Mouse (Mus musculus): ENCODE data around the gene Fcrl6. TPM values are rescaled to one million over a fixed set of nuclear protein-coding genes. Genes with fewer than 3 reads are reported as not detected.

Gene Fcrl6
- total RNA-seq, 1 experiment = not detected

DNA sequence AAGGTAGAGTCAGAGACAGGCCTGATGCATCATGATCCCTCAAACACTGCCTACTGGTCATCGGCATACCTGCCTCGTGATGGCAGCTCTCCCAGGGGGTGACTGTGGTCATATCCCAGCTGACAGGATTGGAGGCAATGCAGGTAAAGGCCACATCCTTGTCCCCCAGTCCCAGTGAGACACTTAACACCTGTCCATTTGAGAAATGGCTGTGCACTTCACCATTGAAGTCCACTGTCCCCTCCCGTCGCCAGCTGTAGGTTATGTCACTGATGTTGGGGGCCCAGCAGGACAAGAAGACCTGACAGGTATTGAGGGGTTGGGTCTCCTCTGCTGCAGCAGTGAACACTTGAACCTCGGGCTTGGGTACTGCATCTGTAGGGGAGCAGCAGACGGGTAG is 18.1 kb downstream of the Fcrl6 start:
- TF ChIP-seq CHD2 (IDR thresholded peaks at IDR 0.05; ENCODE audit: low read depth, low read length) (no peak), ZNF384 (IDR thresholded peaks at IDR 0.05; ENCODE audit: low read depth, low read length) (no peak), MAFK (IDR thresholded peaks at IDR 0.05; ENCODE audit: insufficient read depth, low read depth, low read length) (no peak), ZC3H11A (IDR thresholded peaks at IDR 0.05; ENCODE audit: borderline replicate concordance, low read depth, low read length) (no peak), HCFC1 (IDR thresholded peaks at IDR 0.05; ENCODE audit: borderline replicate concordance, insufficient read depth, low read length) (no peak)
- no peak for DNase-seq (ENCODE audit: low read depth, low spot score)
- H3K9ac ChIP-seq (ENCODE audit: insufficient read depth, low read depth, low read length, poor library complexity, severe bottlenecking) = no peak overlapping the region
- H3K27ac ChIP-seq (ENCODE audit: insufficient read depth, low read depth, low read length, poor library complexity, severe bottlenecking) = no peak overlapping the region
- no peaks in the 10 kb centered on the region for H3K9me3 ChIP-seq (ENCODE audit: control insufficient read depth, insufficient read depth, low read depth, low read length)
- H3K4me3 ChIP-seq (ENCODE audit: insufficient read depth in 1 of 2, low read depth in 1 of 2, low read length in 2 of 2, poor library complexity in 1 of 2, severe bottlenecking in 1 of 2) = no peak overlapping the region
- no peaks in the 10 kb centered on the region for H3K36me3 ChIP-seq (ENCODE audit: control insufficient read depth, insufficient read depth, low read length, poor library complexity, severe bottlenecking)
- no peaks in the 10 kb centered on the region for H3K4me1 ChIP-seq (ENCODE audit: control insufficient read depth in 2 of 2, insufficient read depth in 2 of 2, low read length in 2 of 2, poor library complexity in 1 of 2)
- in situ Hi-C loops (cut with MboI; ENCODE audit: low sequenced_read_pairs in 2 of 2, unreplicated experiment in 2 of 2) = no loop called here

DNA sequence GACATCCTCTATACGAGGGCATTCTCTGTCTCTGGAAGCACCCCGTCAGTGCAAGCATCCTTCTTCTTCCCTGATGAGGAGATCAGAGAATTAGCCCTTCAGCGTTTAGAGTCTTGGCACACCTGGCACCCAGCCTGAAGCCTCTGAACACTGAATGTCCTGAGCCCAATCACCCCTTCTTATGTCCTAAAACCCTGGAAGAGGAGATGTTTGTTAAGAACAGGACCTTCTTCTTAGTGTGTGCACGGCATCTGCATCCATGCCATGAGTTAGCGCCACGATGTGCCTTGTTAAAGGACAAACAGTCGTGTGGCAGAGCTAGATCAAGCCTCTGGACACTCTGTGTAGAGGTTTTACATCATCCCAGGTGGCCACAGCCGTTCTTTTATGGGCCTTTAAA is 19.9 kb downstream of the Fcrl6 start:
- Histone ChIP-seq H3K9me3 (ENCODE audit: control insufficient read depth, insufficient read depth, low read depth, low read length) (no peaks in the 10 kb centered on the region), H3K27ac (ENCODE audit: insufficient read depth, low read depth, low read length, poor library complexity, severe bottlenecking) (no peak overlapping the region), H3K36me3 (ENCODE audit: control insufficient read depth, insufficient read depth, low read length, poor library complexity, severe bottlenecking) (no peaks in the 10 kb centered on the region), H3K4me3 (ENCODE audit: insufficient read depth in 1 of 2, low read depth in 1 of 2, low read length in 2 of 2, poor library complexity in 1 of 2, severe bottlenecking in 1 of 2) (no peak overlapping the region), H3K9ac (ENCODE audit: insufficient read depth, low read depth, low read length, poor library complexity, severe bottlenecking) (no peak overlapping the region), H3K4me1 (ENCODE audit: control insufficient read depth in 2 of 2, insufficient read depth in 2 of 2, low read length in 2 of 2, poor library complexity in 1 of 2) (no peaks in the 10 kb centered on the region)
- in situ Hi-C loops (cut with MboI; ENCODE audit: low sequenced_read_pairs in 2 of 2, unreplicated experiment in 2 of 2) = no loop called here
- no peak for DNase-seq (ENCODE audit: low read depth, low spot score)
- TF ChIP-seq MAFK (IDR thresholded peaks at IDR 0.05; ENCODE audit: insufficient read depth, low read depth, low read length) = no peak
- no peak for TF ChIP-seq HCFC1 (IDR thresholded peaks at IDR 0.05; ENCODE audit: borderline replicate concordance, insufficient read depth, low read length)
- TF ChIP-seq CHD2 (IDR thresholded peaks at IDR 0.05; ENCODE audit: low read depth, low read length) = no peak
- no peak for TF ChIP-seq ZNF384 (IDR thresholded peaks at IDR 0.05; ENCODE audit: low read depth, low read length)
- no peak for TF ChIP-seq ZC3H11A (IDR thresholded peaks at IDR 0.05; ENCODE audit: borderline replicate concordance, low read depth, low read length)

DNA sequence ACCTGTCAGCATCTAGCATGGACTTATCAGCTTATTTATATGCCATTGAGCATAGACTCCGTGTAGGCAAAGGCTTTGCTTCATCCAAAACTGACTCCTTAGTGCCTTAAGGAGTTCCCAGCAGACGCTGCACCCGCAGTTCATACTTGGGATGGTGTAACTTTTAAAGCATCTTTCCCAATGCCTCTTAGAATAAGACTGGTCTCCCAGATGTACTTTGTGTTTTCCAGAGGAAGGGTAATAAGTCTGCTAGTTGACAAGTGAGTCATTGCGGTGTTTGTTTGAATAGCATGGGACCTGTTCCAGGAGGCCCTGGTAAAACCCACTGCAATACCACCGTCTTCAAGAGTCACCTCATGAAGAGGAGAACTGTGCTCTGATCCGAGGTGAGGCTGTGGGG is 22.2 kb downstream of the Fcrl6 start:
- in situ Hi-C loops (cut with MboI; ENCODE audit: low sequenced_read_pairs in 2 of 2, unreplicated experiment in 2 of 2) = no loop called here
- no peaks in the 10 kb centered on the region for H3K36me3 ChIP-seq (ENCODE audit: control insufficient read depth, insufficient read depth, low read length, poor library complexity, severe bottlenecking)
- no peaks in the 10 kb centered on the region for H3K9me3 ChIP-seq (ENCODE audit: control insufficient read depth, insufficient read depth, low read depth, low read length)
- no peak overlapping the region for H3K9ac ChIP-seq (ENCODE audit: insufficient read depth, low read depth, low read length, poor library complexity, severe bottlenecking)
- TF ChIP-seq HCFC1 (IDR thresholded peaks at IDR 0.05; ENCODE audit: borderline replicate concordance, insufficient read depth, low read length) = no peak
- no peak for TF ChIP-seq ZNF384 (IDR thresholded peaks at IDR 0.05; ENCODE audit: low read depth, low read length)
- no peak for TF ChIP-seq MAFK (IDR thresholded peaks at IDR 0.05; ENCODE audit: insufficient read depth, low read depth, low read length)
- TF ChIP-seq ZC3H11A (IDR thresholded peaks at IDR 0.05; ENCODE audit: borderline replicate concordance, low read depth, low read length) = no peak
- no peak for TF ChIP-seq CHD2 (IDR thresholded peaks at IDR 0.05; ENCODE audit: low read depth, low read length)
- no peaks in the 10 kb centered on the region for H3K4me1 ChIP-seq (ENCODE audit: control insufficient read depth in 2 of 2, insufficient read depth in 2 of 2, low read length in 2 of 2, poor library complexity in 1 of 2)
- no peak for DNase-seq (ENCODE audit: low read depth, low spot score)
- no peak overlapping the region for H3K4me3 ChIP-seq (ENCODE audit: insufficient read depth in 1 of 2, low read depth in 1 of 2, low read length in 2 of 2, poor library complexity in 1 of 2, severe bottlenecking in 1 of 2)
- no peak overlapping the region for H3K27ac ChIP-seq (ENCODE audit: insufficient read depth, low read depth, low read length, poor library complexity, severe bottlenecking)

DNA sequence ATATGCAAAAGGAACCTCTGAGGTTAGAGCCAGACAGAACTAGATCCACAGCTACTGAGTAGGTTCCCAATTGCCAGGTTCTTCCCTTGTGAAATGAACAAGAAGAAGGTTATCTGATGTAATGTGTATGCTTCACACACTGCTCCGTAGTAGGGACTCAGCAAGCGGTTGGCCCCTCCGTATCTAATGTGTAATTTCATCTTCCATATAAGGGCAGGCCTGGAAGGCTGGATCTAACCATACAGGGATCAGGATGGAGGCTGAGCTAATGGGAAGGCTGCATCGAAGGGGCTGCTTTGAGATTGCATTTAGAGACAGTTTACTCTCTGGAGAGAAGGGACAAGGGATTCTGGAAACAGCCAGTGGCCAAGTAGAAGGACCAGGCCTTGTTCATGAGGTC is 34.6 kb downstream of the Fcrl6 start:
- no peaks in the 10 kb centered on the region for H3K4me1 ChIP-seq (ENCODE audit: control insufficient read depth in 2 of 2, insufficient read depth in 2 of 2, low read length in 2 of 2, poor library complexity in 1 of 2)
- no peak overlapping the region for H3K27ac ChIP-seq (ENCODE audit: insufficient read depth, low read depth, low read length, poor library complexity, severe bottlenecking)
- DNase-seq (ENCODE audit: low read depth, low spot score) = no peak
- no peaks in the 10 kb centered on the region for H3K36me3 ChIP-seq (ENCODE audit: control insufficient read depth, insufficient read depth, low read length, poor library complexity, severe bottlenecking)
- H3K4me3 ChIP-seq (ENCODE audit: insufficient read depth in 1 of 2, low read depth in 1 of 2, low read length in 2 of 2, poor library complexity in 1 of 2, severe bottlenecking in 1 of 2) = no peak overlapping the region
- H3K9ac ChIP-seq (ENCODE audit: insufficient read depth, low read depth, low read length, poor library complexity, severe bottlenecking) = no peak overlapping the region
- in situ Hi-C loops (cut with MboI; ENCODE audit: low sequenced_read_pairs in 2 of 2, unreplicated experiment in 2 of 2) = no loop called here
- H3K9me3 ChIP-seq (ENCODE audit: control insufficient read depth, insufficient read depth, low read depth, low read length) = no peaks in the 10 kb centered on the region
- no peak for TF ChIP-seq MAFK (IDR thresholded peaks at IDR 0.05; ENCODE audit: insufficient read depth, low read depth, low read length)
- TF ChIP-seq ZNF384 (IDR thresholded peaks at IDR 0.05; ENCODE audit: low read depth, low read length) = no peak

DNA sequence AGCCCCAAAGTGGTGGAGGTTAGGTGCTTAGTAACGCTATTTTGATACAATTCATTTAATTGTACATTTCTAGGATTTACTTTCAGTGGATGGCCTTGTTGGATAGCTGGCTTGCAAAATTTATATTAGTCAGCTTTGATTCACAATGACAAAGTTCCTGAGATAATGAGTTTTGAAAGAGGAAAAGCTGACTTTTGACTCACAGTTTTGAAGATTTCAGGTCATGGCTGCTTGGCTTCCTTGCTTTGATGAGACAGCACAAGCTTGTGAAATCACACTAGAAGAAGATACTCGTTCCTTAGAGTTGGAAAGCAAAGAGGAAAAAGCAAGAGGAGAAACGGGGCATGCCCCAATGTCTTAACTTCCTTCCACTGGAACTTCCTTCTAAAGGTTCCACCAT is 36.2 kb downstream of the Fcrl6 start:
- no peak overlapping the region for H3K9ac ChIP-seq (ENCODE audit: insufficient read depth, low read depth, low read length, poor library complexity, severe bottlenecking)
- H3K36me3 ChIP-seq (ENCODE audit: control insufficient read depth, insufficient read depth, low read length, poor library complexity, severe bottlenecking) = no peaks in the 10 kb centered on the region
- no peak overlapping the region for H3K4me3 ChIP-seq (ENCODE audit: insufficient read depth in 1 of 2, low read depth in 1 of 2, low read length in 2 of 2, poor library complexity in 1 of 2, severe bottlenecking in 1 of 2)
- TF ChIP-seq HCFC1 (IDR thresholded peaks at IDR 0.05; ENCODE audit: borderline replicate concordance, insufficient read depth, low read length) = no peak
- TF ChIP-seq CHD2 (IDR thresholded peaks at IDR 0.05; ENCODE audit: low read depth, low read length) = no peak
- no peak for TF ChIP-seq MAFK (IDR thresholded peaks at IDR 0.05; ENCODE audit: insufficient read depth, low read depth, low read length)
- TF ChIP-seq ZC3H11A (IDR thresholded peaks at IDR 0.05; ENCODE audit: borderline replicate concordance, low read depth, low read length) = no peak
- no peak for TF ChIP-seq ZNF384 (IDR thresholded peaks at IDR 0.05; ENCODE audit: low read depth, low read length)
- in situ Hi-C loops (cut with MboI; ENCODE audit: low sequenced_read_pairs in 2 of 2, unreplicated experiment in 2 of 2) = no loop called here
- DNase-seq (ENCODE audit: low read depth, low spot score) = no peak
- H3K4me1 ChIP-seq (ENCODE audit: control insufficient read depth in 2 of 2, insufficient read depth in 2 of 2, low read length in 2 of 2, poor library complexity in 1 of 2) = no peaks in the 10 kb centered on the region; a peak in 1 of 4 replicates
- no peak overlapping the region for H3K27ac ChIP-seq (ENCODE audit: insufficient read depth, low read depth, low read length, poor library complexity, severe bottlenecking)
- H3K9me3 ChIP-seq (ENCODE audit: control insufficient read depth, insufficient read depth, low read depth, low read length) = no peaks in the 10 kb centered on the region

Measured in ES-E14 (cell line).